Mouse (Mus musculus): Measurements from ENCODE around the gene Gpr3.

The Gpr3 gene

GRCm38 (mm10) chr4:133211751-133212561 lies at the start of gene Gpr3, which contains the start of gene Cd164l2:
Gpr3 (minus strand) TSS chr4:133212536.
Cd164l2 (plus strand) TSS chr4:133212131.
- in situ Hi-C loops (cut with MboI, MseI), result loop anchor here (5.0 kb wide), 1 partner anchor 85 kb away; no protein-coding TSS in a partner anchor

GRCm38 (mm10) chr4:133261641-133262374 lies 49.5 kb upstream of the Gpr3 start:
- in situ Hi-C loops (cut with MboI, MseI), result no loop called here

DNA sequence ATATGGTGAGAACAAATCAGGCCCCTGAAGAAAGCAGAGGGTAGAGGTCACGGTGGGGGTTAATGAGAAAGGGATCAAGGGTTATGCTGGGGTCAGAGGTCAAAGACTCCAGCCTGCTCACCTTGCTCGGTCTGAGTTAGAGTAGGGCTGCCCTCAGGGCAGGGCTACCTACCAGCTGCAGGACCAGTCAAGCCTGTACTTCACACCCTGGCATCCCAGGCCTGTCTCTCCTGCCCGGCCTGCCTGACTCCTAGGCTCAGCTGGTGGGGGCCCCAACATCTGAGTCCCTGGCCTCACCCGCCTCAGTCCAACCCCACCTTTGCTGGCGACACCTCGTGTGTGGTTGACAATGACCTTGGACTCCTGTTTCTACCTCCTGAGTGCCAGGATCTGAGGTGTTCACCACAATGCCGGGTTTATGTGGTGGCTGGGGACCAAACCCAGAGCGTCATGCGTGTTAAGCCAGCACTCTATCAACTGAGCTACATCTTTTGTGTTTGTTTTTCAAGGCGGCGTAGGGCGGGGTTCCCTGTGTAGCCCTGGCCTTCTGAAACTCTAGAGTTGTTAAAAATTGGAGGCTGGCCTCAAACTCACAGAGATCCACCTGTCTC lies 45.6 kb upstream of the Gpr3 start:
- in situ Hi-C loops (cut with MboI, MseI), result no loop called here

DNA sequence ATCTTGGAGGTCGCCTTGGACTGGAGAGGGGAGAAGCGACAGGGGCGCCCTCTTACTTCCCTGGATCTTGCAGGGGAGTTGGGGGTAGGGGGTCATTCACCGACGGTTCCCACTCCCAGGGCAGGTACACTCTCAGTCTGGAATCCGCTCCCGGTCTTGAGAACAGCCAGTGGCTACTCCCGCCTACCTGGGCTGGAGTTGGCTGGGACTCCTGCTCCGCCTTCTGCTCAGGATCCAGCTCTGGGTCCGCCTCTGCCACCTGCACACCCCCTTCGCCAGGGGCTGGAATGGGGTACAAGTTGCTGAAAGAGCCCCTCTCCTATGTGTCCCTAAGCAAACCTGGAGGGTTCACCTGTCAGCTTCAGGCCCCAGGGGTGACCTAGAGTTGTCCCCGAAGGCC lies 44.9 kb upstream of the Gpr3 start:
- in situ Hi-C loops (cut with MboI, MseI), result no loop called here

DNA sequence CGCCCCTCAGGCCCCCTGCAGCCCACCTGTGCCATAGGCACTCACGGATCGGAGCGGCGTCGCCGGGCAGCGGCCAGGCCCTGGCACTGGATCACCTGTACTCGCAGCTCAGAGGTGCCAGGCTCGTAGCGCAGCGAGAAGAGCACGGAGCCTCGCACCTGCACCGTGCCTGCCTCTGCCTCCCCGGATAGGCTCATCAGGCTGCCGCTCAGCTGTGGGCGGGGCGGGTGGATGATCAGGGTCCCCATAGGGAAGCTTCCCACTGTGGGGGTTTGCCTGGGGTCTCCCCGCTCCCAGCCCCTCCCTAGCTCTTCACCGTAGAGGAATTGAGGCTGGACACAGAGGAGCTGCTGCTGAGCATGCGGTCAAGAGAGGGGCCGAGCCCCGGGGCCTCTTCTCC lies 44.5 kb upstream of the Gpr3 start:
- in situ Hi-C loops (cut with MboI, MseI), result no loop called here

GRCm38 (mm10) chr4:133255392-133255791 lies 43.1 kb upstream of the Gpr3 start:
- in situ Hi-C loops (cut with MboI, MseI), result no loop called here

DNA sequence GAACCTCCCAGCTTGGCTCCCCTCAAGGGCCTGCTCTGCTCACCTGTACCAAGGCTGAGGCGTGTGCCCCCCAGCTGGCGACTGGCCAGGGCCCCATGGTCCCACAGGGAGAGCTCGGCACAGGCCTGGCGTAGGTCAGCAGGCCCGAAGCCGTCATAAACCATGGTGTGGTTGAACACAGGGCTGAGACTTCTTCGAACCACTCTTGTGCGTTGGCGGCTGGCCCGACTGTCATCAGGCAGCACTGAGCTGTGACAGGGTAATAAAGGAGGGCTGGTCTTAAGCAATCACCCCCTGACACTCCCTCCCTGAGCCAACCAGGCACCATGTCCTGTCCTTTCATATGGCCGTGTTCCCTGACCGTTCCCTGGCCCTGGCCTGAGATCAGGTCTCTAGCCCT lies 41.1 kb upstream of the Gpr3 start:
- in situ Hi-C loops (cut with MboI, MseI), result no loop called here

DNA sequence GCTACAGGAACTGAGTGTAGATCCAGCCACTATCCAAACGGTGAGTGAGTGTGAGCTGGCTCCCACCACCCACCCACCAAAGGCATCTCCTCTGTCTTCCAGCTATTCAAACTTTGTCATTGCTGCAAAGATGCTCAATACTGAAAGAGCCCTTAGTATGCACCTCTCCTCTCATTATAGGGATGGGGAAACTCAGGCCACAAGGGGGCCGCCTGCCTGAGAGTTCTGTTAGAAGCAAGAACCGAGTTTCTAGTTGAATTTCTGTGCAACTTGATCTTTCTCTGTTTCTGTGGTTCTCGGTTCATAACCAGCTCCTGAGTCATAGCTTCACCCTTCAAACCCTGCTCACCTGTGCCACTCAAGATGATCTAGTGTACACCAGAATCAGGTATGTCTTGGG lies 39.8 kb upstream of the Gpr3 start:
- in situ Hi-C loops (cut with MboI, MseI), result no loop called here

DNA sequence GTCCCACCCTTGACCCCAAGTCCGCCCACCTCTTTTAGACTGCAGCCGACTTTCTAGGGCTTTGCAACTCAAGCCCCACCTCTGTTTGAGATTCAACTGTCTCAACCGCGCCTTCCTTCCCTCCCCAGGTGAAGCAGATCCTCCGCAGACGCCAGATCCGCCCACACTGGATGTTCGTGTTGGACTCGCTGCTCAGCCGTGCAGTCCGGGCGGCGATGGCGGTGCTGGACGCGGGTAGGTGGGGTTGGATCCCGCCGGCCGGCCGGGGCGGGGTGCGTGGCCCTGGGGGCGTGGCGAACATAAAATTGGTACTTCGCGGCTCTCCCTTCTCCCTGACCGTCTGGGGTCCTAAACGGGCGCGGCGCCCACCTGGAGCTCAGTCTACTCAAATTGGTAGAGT lies 38.9 kb upstream of the Gpr3 start:
- in situ Hi-C loops (cut with MboI, MseI), result no loop called here

GRCm38 (mm10) chr4:133250609-133251008 lies 38.3 kb upstream of the Gpr3 start:
- in situ Hi-C loops (cut with MboI, MseI), result no loop called here

GRCm38 (mm10) chr4:133247806-133248449 lies 35.6 kb upstream of the Gpr3 start:
- in situ Hi-C loops (cut with MboI, MseI), result no loop called here

- in situ Hi-C loops (cut with MboI, MseI), result no loop called here
These were observed 34.7 kb upstream of the Gpr3 start for GRCm38 (mm10) chr4:133247072-133247471.

GRCm38 (mm10) chr4:133244289-133244688 lies 32.0 kb upstream of the Gpr3 start:
- in situ Hi-C loops (cut with MboI, MseI), result no loop called here

DNA sequence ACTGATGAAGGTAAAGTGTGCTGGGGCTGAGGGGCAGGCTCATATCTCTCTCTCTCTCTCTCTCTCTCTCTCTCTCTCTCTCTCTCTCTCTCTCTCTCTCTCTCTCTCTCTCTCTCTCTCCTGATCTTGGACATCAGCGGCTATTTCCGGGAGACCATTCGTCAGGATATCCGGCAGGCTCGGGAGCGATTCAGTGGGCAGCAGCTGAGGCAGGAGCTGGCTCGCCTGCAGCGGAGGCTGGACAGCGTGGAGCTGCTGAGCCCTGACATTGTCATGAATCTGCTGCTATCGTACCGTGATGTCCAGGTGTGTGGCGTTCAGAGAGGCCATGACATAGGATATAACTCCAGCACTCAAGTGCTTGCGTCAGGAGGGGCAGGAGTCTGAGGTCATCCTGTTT lies 31.2 kb upstream of the Gpr3 start:
- in situ Hi-C loops (cut with MboI, MseI), result no loop called here

GRCm38 (mm10) chr4:133242710-133243109 lies 30.4 kb upstream of the Gpr3 start:
- in situ Hi-C loops (cut with MboI, MseI), result no loop called here

GRCm38 (mm10) chr4:133241910-133242309 lies 29.6 kb upstream of the Gpr3 start:
- in situ Hi-C loops (cut with MboI, MseI), result no loop called here

GRCm38 (mm10) chr4:133240934-133241908 lies 28.9 kb upstream of the Gpr3 start:
- in situ Hi-C loops (cut with MboI, MseI), result no loop called here

DNA sequence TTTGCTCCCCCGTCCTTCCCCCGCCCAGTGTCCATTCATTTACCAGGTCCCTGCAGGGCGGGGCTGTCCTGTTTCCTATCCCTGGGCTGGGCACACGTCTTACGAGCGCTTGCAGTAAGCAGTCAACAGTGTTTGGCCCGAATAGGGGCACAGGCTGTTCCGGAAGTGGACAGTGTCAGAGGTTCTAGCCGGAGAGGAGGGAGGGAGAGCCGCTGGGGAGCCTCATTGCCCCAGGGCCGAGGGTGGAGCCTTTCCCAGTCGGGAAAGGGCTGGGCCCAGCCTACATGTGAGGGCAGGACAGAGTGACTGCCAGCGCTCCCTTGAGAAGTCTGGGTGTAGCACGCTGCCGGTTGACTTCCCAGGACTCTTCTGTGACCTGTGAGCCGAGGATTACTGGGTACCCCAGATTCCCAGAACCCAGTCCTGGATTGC lies 28.2 kb upstream of the Gpr3 start, which contains the start of gene Map3k6:
TSS of gene Map3k6 (plus strand) at position 329 of the 432 bp plus-strand sequence.
- in situ Hi-C loops (cut with MboI, MseI), result no loop called here

- in situ Hi-C loops (cut with MboI, MseI), result no loop called here
These were observed 25.6 kb upstream of the Gpr3 start for GRCm38 (mm10) chr4:133237911-133238310.

- in situ Hi-C loops (cut with MboI, MseI), result no loop called here
These were observed 23.1 kb upstream of the Gpr3 start for GRCm38 (mm10) chr4:133235415-133235814.

DNA sequence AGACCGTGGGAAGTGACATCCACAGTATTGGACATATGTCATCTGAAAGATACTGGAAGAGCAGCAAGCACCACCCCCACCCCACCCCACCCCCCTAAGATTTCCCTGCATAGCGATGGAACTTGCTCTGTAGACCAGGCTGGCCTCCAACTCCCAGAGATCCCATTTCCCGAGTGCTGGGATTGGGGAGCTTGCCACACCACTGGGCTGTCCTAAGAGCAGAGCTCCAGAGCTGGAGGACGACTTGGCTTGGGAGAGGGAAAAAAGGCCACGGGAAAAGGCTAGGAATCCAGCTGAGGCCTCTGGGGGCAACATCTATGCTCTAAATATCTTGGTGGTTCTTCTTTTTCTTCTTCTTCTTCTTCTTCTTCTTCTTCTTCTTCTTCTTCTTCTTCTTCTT lies 22.4 kb upstream of the Gpr3 start:
- in situ Hi-C loops (cut with MboI, MseI), result no loop called here
